Mouse (Mus musculus) urinary bladder, postnatal 36 days (tissue): ENCODE results near the gene Ino80e.
"Not testable (repeated sequence)": the region's sequence is repeated elsewhere in the genome, so short reads cannot be mapped to it uniquely, and the experiment has no call there.

ENCODE experiments used
- DNase-seq, 2 experiments: peaks; one replicate each; pipeline ENCODE4 v3.0.0; 2022; ENCODE audit warnings: low spot score in 2 of 2, mixed read lengths in 1 of 2

The Ino80e gene

DNA sequence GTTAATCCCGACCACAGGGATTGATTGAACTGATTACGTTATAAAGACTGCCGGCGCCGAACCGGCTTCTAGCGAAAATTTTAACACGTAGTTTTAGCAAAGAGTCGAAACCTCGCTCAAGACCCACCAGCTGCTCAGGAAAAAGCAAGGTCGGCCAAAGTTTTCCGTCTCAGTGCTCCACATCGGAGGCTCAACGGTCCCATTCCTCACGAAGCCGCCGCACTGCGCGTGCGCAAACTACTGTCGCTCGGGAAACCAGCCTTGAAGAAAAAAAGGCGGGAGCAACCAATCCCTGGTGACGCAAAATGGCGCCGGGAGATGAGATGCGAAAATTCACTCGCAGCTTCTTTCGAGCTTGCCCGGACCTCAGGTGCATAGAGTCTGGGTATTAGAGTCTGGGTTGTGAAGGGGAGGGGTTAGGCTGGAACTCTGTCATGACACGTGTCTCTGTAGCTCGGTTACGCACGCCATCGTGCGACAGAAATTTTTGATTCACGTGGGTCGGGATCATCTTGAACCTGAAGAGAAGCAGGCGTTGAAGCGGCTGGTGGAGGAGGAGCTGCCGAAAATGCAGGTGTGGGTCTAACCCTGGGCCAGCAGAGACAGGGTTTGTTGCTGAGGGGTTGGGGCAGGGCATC, at the start of gene Ino80e:
Gene Ino80e (minus strand): TSS at position 231 of the 638 bp plus-strand sequence.
- peak; percentile 87 to 92 for DNase-seq

DNA sequence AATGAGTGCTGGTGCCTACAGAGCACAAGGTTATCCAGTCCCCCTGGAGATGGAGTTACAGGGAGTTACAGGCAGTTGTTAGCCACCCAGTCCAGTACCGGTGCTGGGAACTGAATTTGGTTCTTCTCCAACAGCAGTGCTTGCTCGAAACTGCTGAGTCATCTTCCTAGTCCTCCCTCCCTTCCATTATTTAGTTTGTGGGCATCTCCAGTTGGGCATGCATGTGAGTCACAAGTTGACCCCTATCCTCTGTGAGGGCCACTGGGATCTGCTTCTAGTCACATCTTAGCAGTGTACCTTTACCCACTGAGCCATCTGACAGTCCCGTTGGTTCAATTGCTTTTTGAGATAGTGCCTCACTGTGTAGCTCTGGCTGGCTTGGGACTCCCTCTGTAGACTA, 43.4 kb upstream of the Ino80e start:
- DNase-seq, result no peak

DNA sequence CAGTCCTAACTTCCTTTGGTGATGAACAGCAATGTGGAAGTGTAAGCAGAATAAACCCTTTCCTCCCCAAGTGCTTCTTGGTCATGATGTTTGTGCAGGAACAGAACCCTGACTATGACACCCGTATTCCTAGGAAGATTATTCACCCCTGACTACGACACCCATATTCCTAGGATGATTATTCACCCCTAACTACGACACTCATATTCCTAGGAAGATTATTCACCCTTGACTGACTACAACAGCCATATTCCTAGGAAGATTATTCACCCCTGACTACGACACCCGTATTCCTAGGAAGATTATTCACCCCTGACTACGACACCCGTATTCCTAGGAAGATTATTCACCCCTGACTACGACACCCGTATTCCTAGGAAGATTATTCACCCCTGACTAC, 37.6 kb upstream of the Ino80e start:
- DNase-seq, result not testable (repeated sequence)

DNA sequence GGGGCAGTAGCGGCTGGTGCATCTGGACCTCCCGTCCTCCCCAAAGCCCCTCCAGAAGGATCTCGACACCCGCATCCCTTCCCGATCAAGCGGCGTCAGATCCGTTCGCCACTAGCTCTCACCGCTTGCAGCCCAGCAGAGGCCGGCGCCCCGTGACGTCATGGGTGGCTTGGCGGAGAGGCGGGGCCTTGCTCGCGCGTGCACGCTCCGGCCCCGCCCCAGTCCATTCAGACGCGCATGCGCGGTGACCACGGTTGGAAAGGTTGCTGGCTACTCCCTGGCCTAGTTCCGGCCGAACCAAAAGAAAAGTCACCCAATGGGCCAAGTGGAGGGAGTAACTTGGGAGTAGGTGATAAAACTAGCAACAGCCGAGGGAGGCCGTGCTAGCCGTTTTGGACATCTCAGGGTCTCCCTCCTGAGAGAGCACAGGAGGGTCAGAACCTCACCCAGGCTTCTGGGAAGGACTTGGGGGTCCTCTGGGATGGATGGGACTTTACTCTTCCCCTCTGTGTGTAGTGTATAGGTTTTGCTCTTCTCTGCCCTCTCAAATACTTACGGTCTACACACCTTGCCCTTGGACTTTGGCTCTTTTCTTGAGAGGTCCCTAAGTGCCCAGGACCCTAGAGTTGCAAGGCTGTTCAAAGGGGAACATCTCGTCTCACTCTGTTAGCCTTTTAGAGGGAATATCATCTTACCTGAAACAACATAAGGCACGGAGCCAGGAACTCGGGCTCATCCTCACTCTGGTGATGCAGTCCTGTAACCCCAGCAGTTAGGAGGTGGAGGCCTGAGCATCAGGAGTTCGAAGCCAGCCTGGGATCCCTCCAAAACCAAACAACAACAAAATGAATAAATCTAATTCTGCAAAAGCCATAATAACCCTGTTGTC, 36.2 kb upstream of the Ino80e start:
- peak; percentile 93 to 98 for DNase-seq

DNA sequence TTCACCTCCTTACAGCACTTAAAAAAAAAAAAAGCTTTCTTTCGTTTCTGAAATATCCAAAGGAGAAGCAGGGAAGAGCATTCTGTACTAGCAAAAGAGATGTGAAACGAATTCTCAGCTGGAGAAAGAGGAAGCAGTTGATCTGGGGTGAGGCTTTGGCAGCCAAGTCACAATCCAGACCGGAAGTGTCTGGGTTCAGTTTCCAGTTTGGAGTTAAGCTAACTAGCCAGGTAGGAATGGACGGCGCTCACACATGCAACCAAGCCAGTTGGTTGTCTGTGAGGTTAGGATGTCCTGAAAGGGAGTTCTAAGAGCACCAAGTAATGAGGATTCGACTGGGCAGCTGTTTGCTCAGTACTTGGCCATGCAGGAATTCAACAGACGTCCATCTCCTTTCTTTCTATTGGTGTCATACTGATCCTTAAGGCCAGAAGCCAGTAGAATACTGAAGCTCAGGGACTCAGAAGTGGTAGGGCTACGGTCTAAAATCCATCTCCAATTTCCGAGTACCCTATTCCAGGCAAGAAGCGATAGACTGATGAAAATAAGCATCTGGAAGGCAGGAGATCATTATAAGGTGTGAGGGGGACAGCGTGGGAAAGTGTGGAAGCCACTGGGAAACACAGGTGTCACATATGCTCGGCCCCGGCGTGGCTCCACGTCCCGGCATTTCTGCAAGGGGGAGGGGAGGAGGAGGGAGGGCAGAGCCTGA, 35.4 kb upstream of the Ino80e start:
- DNase-seq, result peak; percentile 10 to 14

DNA sequence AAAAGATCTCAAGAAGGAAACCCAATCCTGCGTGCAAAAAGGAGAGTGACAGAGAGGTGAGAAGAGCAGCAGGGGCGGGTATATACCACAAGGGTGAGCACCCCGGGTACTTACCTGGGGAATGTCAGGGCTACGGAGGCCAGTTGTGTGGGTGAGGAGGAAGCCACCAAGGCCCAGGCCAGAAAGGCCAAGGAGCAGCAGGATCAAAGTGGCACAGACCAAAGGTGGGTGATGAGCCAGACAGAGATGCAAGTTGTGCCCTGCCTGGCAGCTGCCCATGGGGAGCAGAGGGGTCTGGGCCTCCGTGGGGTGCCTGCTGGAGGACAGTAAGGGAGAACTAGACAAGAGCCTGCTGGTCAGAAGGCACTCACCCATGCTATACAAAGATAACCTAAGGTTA, 34.7 kb upstream of the Ino80e start:
- no peak for DNase-seq

DNA sequence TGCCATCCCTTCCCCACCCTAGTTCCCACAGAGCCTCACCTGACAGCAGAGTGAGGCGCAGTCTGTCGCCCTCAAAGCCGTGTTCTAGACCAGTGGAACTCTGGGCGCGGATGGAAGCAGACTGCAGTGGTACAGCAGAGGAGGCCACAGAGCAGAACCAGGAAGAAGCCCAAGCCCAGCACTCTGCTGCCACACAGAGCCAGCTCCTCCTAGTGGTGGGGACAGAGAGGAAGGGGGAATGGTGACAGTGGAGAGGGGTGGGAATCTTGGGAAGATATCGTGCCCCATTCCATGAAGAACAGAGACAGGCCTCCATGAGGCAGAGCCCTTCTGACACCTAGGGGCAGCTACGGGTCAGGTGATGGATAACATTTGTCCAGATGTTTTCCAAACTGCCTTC, 26.7 kb upstream of the Ino80e start:
- DNase-seq, result no peak

DNA sequence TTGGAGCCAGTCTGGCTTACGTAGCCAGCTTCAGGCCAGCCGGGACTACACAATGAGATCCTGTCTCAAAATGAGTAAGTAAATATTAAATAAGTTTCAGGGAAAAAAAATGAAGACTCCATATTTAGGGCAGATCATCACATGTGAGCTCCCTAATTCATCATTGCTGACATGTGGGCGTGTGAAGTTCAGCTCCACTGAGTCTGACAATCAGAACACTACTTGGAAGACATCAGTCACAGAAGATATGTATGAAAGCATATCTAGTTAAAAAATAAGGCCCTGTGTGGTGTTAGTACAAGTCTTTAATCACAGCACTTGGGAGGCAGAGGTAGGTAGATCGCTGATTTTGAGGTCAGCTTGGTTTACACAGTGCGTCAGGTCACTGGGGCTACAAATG, 25.1 kb upstream of the Ino80e start:
- DNase-seq, result no peak

DNA sequence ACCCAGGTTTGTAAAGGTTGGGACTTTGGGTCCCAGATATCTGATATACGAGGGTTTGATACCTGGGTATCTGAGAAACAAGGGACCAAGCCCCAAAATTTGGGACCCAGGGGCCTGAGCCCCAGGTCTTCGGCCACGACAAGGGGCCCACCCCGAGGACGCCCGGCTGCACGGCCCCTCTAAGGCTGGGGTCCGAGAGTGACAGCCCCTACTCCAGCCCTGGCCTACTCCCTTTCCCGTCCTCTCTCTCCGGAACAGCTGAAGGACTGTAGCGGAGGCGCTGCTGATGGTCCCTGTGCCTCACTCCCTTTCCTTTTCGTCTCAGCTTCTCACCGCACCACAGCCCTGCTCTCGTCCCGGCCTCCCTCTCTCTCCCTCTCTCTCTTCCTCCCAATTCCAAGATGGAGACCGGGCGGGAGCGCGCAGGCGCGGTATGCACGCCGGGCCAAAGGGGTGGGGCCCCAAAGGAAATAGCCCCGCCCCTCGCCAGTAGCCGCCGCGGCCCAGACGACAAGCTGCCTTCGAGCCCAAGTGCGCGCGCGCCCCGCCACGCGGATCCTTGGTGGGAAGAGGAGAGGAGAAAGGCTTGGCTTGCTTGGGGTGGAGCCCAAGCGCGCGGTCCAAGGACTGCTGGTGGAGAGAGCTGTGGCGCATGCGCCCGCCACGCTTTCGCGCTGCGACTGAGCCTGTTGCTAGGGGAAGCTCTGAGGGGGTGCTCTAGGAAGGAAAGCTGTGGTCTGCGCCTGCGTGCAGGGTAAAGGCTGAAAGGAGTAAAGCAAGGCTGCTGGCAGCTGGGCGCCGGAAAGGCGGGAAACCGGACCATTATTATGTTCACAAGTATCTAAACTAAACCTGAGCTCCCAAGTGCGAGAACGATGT, 22.3 kb upstream of the Ino80e start, which contains the start of gene Taok2:
Gene Taok2 (minus strand): TSS at position 418 of the 879 bp plus-strand sequence.
- peak; percentile 95 to 98 for DNase-seq

DNA sequence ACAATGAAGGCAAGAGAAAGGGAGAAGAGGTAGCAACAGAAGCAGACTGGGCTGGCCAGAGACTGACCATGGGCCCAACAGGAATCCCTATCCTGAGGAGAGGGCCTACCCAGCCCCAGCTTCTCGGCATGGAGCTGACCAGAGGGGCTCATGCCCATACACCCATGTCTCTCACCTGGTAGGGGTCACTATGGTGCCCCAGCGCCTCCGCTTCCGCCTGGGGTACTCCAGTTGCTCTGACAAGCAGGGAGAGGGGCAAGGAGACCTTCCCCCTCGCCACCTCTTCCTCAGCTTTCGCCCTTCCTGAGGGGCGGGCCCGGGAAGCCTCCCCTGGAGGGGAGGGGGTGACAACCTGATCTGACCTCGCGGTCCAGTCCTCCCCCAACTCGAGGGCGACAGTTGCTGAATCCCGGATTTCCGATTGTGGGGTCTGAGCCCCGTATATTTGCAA, 21.6 kb upstream of the Ino80e start:
- DNase-seq, result no peak

DNA sequence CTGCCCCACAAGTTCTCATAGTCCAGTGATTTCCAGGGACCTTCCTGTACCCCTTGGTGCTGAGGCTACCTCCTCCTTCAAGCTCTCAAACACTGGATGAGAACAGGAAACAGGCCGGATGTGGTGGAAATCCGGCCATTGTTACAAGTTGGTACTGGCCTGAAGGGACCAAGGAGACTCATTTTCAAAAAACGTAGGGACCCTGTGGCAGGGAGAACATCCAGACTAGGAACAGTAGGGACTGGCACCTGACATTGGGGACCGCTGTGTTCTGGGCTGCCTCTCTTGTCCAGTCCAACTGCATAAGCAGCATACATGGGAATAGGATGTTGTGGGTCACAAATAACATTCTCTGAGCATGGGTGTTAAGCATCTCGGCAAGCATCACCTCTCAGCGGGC, 18.9 kb upstream of the Ino80e start:
- no peak for DNase-seq

DNA sequence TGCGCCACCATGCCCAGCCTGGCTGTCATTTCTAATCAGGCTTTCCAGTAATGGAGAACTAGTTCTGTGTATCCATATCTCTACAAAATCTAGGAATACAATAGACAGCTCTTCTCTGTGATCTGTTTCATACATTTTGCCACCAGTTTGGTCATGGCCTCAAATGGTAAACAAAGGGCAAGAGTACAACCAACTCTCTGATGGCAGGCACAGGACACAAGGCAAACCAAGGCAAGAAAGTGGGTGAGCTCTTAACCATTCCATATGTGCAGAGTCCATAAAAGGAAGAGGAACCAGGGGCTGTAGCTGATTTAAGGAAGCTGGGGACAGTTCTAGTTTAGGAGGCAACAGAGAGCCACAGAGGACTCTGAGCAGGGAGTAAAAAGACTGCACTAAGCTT, 15.1 kb upstream of the Ino80e start:
- DNase-seq, result no peak

DNA sequence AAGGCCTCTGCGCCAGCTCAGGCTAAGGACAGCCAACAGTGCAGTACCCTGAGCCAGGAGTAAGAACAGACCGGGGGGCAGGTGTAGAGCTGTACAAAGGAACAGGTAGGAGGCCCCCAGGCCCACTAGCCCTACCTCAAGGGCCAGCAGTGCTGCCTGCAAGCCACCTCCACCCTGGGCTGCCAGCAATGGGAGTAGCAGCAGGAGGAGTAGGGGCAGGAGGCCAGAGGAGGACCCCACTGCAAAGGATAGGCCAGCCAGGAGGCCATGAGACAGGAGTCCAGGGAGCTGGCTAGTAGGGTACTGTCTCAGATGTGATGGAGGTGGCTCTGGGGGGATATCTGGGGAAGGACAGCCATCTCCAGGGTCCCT, 8.3 kb upstream of the Ino80e start:
- DNase-seq, result no peak

DNA sequence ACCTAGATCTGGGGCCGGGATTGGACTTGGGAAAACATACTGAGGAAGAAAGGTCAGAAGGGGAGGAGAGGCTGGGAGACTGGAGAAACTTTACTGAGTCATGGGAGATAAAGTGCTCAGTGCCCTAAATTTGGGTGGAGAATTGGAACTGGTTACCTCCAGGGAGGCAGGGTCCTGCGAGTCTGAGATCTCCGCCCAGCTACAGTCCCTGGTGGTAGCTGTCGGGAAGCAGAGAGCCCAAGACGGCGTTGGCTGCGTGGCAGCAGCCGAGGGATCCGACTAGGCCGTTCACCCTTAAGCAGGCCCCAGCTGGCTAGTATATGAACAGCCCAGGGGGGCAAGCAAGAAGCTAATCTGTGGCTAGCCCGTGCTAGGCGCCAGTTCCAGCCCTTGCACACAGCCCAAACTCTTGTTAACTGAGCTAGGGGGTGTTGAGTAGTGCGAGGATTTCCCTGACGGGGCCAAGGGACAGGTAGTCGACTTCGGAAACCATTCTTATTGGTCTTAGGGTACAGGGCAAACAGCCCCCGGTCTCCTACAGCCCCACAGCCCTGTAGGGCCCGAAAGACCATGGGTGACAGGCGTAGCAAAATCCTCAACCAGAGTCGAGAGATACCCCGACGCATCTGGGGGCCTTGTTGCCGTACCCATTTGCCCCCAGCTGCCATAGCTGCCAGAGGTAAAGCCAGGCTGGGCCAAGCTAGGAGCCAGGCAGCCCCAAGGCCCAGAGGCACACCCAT, 7.8 kb upstream of the Ino80e start:
- DNase-seq, result no peak

DNA sequence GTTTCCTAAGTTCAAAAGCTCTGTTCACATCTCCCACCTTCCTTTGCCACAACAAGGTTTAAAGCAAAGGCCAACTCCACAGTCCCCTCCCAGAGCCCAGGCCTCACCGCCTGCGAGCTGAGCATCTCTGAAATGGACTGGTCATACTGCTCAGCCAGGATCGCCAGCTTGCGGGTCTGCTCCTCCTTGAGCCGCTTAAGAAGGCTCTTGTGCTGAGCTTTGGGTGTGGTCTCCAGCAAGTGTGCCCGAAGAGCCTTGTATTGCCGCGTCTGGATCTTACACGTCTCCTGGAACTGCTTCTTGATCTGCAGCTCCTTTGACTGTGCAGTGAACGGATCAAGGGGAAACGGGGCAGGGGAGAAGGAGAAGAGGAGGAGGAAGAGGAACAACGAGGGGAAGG, 5.8 kb upstream of the Ino80e start:
- no peak for DNase-seq

DNA sequence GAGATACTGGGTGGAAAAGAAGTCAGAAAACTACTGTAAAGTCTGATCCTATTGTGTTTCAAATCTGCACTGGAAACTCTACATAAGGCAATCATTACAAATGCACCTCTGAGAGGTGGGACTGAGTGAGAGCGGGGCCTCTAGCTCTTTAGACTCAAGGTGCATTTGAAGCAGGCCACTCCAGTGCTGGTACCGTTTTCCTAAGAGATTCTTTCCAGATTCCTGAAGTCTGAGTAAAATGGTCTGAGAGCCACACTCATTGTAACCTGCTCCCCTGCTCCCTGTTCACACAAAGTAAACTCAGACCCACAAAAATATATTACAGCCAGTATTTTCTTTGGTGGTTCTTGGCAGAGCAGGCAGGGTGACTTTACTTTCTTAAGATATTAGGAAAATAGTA, 5.4 kb upstream of the Ino80e start:
- DNase-seq, result no peak

DNA sequence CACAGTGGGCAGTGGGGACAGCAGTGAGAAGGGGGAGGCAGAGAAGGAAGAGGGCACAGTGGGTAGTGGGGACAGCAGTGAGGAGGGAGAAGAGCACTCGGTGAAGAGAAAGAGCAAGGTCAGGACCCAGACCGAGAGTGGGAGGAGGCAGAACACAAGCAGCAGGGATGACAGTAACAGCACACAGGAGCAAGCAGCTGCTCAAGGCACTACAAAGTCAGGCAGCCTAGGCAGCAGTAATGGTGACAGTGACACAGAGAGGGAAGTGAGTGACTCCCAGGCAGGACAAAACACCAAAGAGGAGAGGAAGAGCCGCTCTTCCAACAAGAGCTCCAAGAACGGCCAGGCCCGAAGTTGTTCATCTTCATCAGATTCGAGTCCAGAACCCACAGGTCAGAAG, 1.6 kb upstream of the Ino80e start:
- DNase-seq, result no peak

DNA sequence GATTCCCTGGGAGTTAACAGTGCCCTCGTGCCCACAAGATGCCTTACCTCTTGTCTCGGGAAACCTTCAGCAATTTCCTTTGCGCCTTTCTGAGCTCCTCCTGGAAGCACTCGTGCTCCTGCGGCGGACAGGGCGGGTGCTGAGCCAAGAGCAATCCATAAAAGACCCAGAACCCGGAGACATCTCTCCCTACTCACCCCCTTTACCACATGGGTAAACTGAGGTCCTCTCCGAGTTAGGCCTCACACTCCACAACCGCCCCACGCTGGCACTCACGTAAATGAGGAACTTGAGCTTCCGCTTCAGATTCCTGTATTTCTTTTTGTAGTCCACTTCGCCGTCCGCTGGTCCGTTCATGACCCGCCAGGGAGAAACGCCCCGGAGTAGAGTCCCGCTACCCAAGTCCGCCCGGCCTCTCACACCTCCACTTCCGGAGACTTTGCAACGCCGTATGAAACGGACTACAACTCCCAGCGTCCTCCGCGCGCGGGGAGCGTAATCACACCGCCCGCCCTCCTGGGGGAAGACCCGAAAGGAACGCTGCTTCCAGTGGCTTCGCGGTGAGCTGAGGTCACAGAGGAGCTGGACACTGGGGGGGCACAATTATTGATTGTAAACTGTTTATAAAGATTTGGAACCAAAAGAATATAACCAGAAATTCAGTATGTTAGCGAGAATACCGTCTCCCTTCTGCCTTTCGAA, 597 bp downstream of the Ino80e start, which contains the start of gene Hirip3:
Gene Hirip3 (plus strand): TSS at position 544 of the 702 bp plus-strand sequence.
- peak; percentile 92 to 97 for DNase-seq

DNA sequence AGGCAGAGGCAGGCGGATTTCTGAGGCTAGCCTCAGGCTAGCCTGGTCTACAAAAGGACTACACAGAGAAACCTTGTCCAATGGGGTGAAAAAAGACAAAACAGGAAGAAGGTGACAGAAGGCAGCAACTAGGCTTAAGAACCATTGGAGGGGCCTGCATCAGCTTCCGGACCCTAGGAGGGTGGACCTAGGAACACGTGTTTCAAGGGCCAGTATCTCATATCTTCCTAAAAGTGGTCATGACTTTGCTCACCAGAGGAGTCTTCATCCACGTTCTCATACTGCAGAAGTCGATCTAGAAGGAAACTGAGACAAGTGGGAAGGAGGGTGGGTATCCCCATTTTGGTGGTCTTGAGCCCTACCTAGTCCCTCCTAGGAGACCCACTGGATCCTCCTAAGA, 1.2 kb downstream of the Ino80e start:
- DNase-seq, result no peak
